ENCODE assay signal across 12 mouse cellular contexts in the genomic region with DNA sequence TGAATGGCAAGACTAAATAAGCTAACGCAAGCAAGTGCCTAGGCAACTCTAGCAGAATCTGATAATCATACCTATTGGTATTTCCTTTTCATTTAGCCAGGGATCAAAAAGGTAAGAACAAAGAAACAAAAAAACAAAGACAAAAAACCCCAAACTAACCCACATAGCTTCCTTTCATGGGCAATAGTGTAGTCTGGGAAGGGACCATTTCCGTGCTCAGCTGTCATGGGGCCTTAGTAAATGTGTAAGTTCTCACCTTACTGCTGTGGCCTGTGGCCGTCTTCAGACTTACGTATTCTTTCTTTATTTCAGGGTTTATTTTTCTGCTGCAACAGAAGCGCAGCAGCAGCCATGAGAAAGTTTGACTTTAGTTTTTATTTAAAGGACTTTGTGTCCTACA.
"Had no signal": no experiment of that assay in that cellular context is flagged by ENCODE, and none has a peak within 500 bp of the region (broad histone marks: within the 10 kb centered on the region; RNA-seq: fewer than 3 reads in every experiment).

No protein-coding gene starts in this region.

- H3K9ac ChIP-seq: kidney, embryonic 15.5 days; limb, embryonic 12.5 days; liver, embryonic 13.5 days; liver, postnatal 0 days; stomach, embryonic 15.5 days had no signal

- H3K4me1 ChIP-seq: kidney, embryonic 15.5 days; limb, embryonic 12.5 days; liver, embryonic 13.5 days; stomach, embryonic 15.5 days had no signal

- H3K9me3 ChIP-seq: kidney, embryonic 15.5 days; limb, embryonic 12.5 days; liver, embryonic 13.5 days; stomach, embryonic 15.5 days had no signal

- H3K4me2 ChIP-seq: kidney, embryonic 15.5 days; limb, embryonic 12.5 days; liver, embryonic 13.5 days; stomach, embryonic 15.5 days had no signal

- ATAC-seq: liver, postnatal 0 days had no signal

- H3K27ac ChIP-seq: kidney, embryonic 15.5 days; limb, embryonic 12.5 days; liver, embryonic 13.5 days; stomach, embryonic 15.5 days had no signal

- H3K27me3 ChIP-seq: kidney, embryonic 15.5 days; limb, embryonic 12.5 days; liver, embryonic 13.5 days; stomach, embryonic 15.5 days had no signal

- DNase-seq: kidney, adult 2 months; kidney, postnatal 14 days; liver; liver, embryonic 13.5 days; liver, postnatal 0 days; midbrain, embryonic 14.5 days; right cerebral cortex, postnatal 14 days; thymus, adult 2 months; thymus, postnatal 36 days had no signal

- H3K4me3 ChIP-seq: kidney, embryonic 15.5 days; limb, embryonic 12.5 days; liver, embryonic 13.5 days; stomach, embryonic 15.5 days had no signal

- H3K36me3 ChIP-seq: kidney, embryonic 15.5 days; limb, embryonic 12.5 days; liver, embryonic 13.5 days; stomach, embryonic 15.5 days had no signal
